1 mouse cellular context compared by ENCODE assay signal in genomic region chr5:100414474-100415196, GRCm38 (mm10).
TF ChIP-seq lines count a peak whose summit lies in the region.

No protein-coding gene starts in this region.

TF ChIP-seq in MEL, 35 proteins besides CTCF, POLR2A, EP300 and RAD21 (continued from another document):
- peak; percentile 51; the same call in 1 of the 2 replicates for TF ChIP-seq MXI1 (IDR thresholded peaks at IDR 0.05; ENCODE audit: low read depth, low read length)
